Mouse (Mus musculus): ENCODE measurements around the gene Sycp1.

DNA sequence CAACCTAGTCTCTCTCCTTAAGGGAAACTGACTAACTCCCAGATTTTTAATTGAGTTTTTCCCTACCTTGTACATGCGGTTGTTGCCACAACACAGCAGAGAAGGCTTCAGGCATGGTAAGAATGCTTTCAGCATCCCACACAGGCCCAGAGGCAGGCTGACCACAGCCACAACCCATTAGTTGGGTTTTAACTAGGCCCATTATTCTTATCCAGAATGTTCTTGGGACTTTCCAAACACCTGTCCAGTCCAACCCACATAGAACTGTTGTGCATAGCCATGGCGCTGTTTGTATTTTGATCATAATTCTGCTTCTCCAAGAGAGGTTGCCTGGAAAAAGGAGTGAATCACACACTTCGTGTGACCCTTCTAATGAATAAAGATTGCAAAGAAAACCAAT is 19.2 kb upstream of the Sycp1 start:
- TF ChIP-seq CTCF (IDR thresholded peaks at IDR 0.05) (no peak), EP300 (IDR thresholded peaks at IDR 0.05) (no peak)
